Mouse (Mus musculus): ENCODE results near the gene 4930402H24Rik.

4930402H24Rik gene

GRCm38 (mm10) chr2:130813729-130814128 is 92.5 kb downstream of the 4930402H24Rik start:
- DNase-seq (ENCODE audit: inconsistent ontology term), result no peak

GRCm38 (mm10) chr2:130812487-130812886 is 93.7 kb downstream of the 4930402H24Rik start:
- DNase-seq (ENCODE audit: inconsistent ontology term), result no peak

GRCm38 (mm10) chr2:130805146-130805545 is 101.1 kb downstream of the 4930402H24Rik start:
- no peak for DNase-seq (ENCODE audit: inconsistent ontology term)

GRCm38 (mm10) chr2:130803706-130804105 is 102.5 kb downstream of the 4930402H24Rik start:
- no peak for DNase-seq (ENCODE audit: inconsistent ontology term)

GRCm38 (mm10) chr2:130795731-130796130 is 110.5 kb downstream of the 4930402H24Rik start:
- DNase-seq (ENCODE audit: inconsistent ontology term), result no peak

GRCm38 (mm10) chr2:130791722-130792121 is 114.5 kb downstream of the 4930402H24Rik start:
- no peak for DNase-seq (ENCODE audit: inconsistent ontology term)

- no peak for DNase-seq (ENCODE audit: inconsistent ontology term)
Observed at GRCm38 (mm10) chr2:130789642-130790041, 116.6 kb downstream of the 4930402H24Rik start.

- DNase-seq (ENCODE audit: inconsistent ontology term), result no peak
Observed at GRCm38 (mm10) chr2:130789039-130789438, 117.2 kb downstream of the 4930402H24Rik start.

- no peak for DNase-seq (ENCODE audit: inconsistent ontology term)
Observed at GRCm38 (mm10) chr2:130784939-130785338, 121.3 kb downstream of the 4930402H24Rik start.

GRCm38 (mm10) chr2:130780615-130781303 is 125.4 kb downstream of the 4930402H24Rik start:
- no peak for DNase-seq (ENCODE audit: inconsistent ontology term)

- DNase-seq (ENCODE audit: inconsistent ontology term), result no peak
Observed at GRCm38 (mm10) chr2:130779935-130780334, 126.3 kb downstream of the 4930402H24Rik start.

- no peak for DNase-seq (ENCODE audit: inconsistent ontology term)
Observed at GRCm38 (mm10) chr2:130776610-130777009, 129.6 kb downstream of the 4930402H24Rik start.

- no peak for DNase-seq (ENCODE audit: inconsistent ontology term)
Observed at GRCm38 (mm10) chr2:130767483-130767882, 138.7 kb downstream of the 4930402H24Rik start.

GRCm38 (mm10) chr2:130765396-130765795 is 140.8 kb downstream of the 4930402H24Rik start:
- DNase-seq (ENCODE audit: inconsistent ontology term), result no peak

GRCm38 (mm10) chr2:130760876-130761275 is 145.3 kb downstream of the 4930402H24Rik start:
- peak; percentile 4 for DNase-seq (ENCODE audit: inconsistent ontology term)

GRCm38 (mm10) chr2:130755061-130755607 is 151.1 kb downstream of the 4930402H24Rik start:
- no peak for DNase-seq (ENCODE audit: inconsistent ontology term)

- DNase-seq (ENCODE audit: inconsistent ontology term), result no peak
Observed at GRCm38 (mm10) chr2:130754596-130754995, 151.6 kb downstream of the 4930402H24Rik start.

- DNase-seq (ENCODE audit: inconsistent ontology term), result no peak
Observed at GRCm38 (mm10) chr2:130750449-130750848, 155.8 kb downstream of the 4930402H24Rik start.

GRCm38 (mm10) chr2:130749708-130750107 is 156.5 kb downstream of the 4930402H24Rik start:
- DNase-seq (ENCODE audit: inconsistent ontology term), result no peak

GRCm38 (mm10) chr2:130743576-130743975 is 162.6 kb downstream of the 4930402H24Rik start:
- DNase-seq (ENCODE audit: inconsistent ontology term), result no peak

- DNase-seq (ENCODE audit: inconsistent ontology term), result peak; percentile 17
Observed at GRCm38 (mm10) chr2:130740096-130740495, 166.1 kb downstream of the 4930402H24Rik start.

GRCm38 (mm10) chr2:130738019-130738418 is 168.2 kb downstream of the 4930402H24Rik start:
- no peak for DNase-seq (ENCODE audit: inconsistent ontology term)

- DNase-seq (ENCODE audit: inconsistent ontology term), result no peak
Observed at GRCm38 (mm10) chr2:130735281-130735680, 170.9 kb downstream of the 4930402H24Rik start.

Measured in Muller cell, postnatal 12 days (primary cell).